Mouse (Mus musculus) heart, postnatal 0 days (tissue): ENCODE results near the gene Palb2.
A peak's percentile ranks its signal among the peaks of the same experiment; 100 is the strongest.

Source experiments
- CTCF ChIP-seq: IDR thresholded peaks from 2 replicates; pipeline ENCODE4 v1.5.1; 2016; ENCODE audit warnings: antibody characterized with exemption, control low read depth, low read depth
- EP300 ChIP-seq: IDR thresholded peaks from 2 replicates; pipeline ENCODE4 v1.6.1; 2016; ENCODE audit warnings: antibody characterized with exemption, low read depth

- TF ChIP-seq CTCF (peak; percentile 81), EP300 (no peak)
Observed at GRCm38 (mm10) chr7:122099222-122099621, 33.6 kb downstream of the Palb2 start.
